Mouse (Mus musculus) heart, adult 2 months (tissue): ENCODE measurements around the gene Nfasc.

ENCODE experiments used
- CTCF ChIP-seq: fragments of 200-600 bp; IDR thresholded peaks from 2 replicates; pipeline ENCODE4 v1.8.1; 2022; ENCODE audit warnings: antibody characterized with exemption, mild to moderate bottlenecking, moderate library complexity
- EP300 ChIP-seq: fragments of 200-500 bp; IDR thresholded peaks from 2 replicates; pipeline ENCODE4 v1.6.1; 2011; ENCODE audit warnings: low read depth, low read length, control low read depth; ENCODE audit not compliant: insufficient read depth
- POLR2A ChIP-seq: fragments of 200-500 bp; IDR thresholded peaks from 2 replicates; pipeline ENCODE4 v1.6.1; 2011; ENCODE audit warnings: mild to moderate bottlenecking, low read depth, low read length, control low read depth; ENCODE audit not compliant: insufficient read depth

DNA sequence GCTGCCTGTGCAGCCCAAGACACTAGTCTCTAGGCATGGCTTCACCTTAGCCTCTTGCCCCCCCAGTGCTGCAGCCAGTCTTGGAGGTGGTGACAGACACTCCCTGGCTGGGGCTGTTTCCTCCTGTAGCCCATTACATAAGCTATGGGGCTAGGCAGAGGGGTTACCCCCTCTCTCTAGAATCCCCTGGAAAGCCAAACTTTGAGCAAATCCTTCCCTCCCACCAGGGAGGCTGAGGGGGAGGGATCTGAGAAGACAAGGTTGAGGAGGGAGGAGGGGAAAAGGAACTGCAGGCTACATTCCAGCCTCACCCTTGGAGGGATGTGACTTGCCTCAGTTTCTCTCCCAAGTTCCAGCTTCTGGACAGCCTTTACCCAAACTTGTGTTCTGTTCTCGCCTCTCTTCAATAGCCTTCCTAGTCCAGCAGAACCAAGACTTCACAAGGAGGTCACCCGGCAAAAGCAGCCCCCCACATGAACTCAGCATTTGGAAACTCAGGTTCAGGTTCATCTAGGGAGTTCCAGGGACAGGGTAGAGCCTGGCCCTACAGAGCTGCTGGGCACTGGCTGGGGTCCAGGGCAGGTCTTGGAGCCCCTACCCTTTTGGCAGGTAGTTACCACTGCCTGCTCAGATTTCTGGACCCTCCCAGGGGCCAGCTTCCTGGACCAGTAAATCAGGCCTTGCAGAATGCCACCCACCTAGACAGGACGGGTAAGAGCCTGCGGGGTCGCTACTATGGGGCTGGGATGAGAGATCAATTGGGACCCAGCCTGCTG lies 199.6 kb downstream of the Nfasc start:
- no peak for TF ChIP-seq CTCF
- no peak for TF ChIP-seq POLR2A
- no peak for TF ChIP-seq EP300
